Mouse (Mus musculus) kidney, postnatal 0 days (tissue): ENCODE results near the gene 2810459M11Rik. TPM values are rescaled to one million over a fixed set of nuclear protein-coding genes. Genes with fewer than 3 reads are reported as not detected.
A peak's percentile ranks its signal among the peaks of the same experiment; 100 is the strongest.

Experiments
- ATAC-seq: fragments of 200-750 bp; cut with Nextera tagmentation; replicated peaks from 2 replicates; pipeline ENCODE4 v1.8.0; 2017; ENCODE audit warnings: low read depth, moderate number of reproducible peaks, moderate TSS enrichment, moderate library complexity; ENCODE audit not compliant: low FRiP score
- DNase-seq: peaks from one replicate; pipeline ENCODE4 v3.0.0-alpha.2; 2016; ENCODE audit warnings: low spot score
- H3K27ac ChIP-seq: fragments of 300-500 bp; sonication (generic); 2 replicates; pipeline ENCODE4 v1.5.1; 2014; ENCODE audit warnings: mild to moderate bottlenecking
- H3K27me3 ChIP-seq: fragments of 300-500 bp; sonication (generic); 2 replicates; pipeline ENCODE4 v1.6.1; 2014; ENCODE audit warnings: low read length, mixed read lengths; ENCODE audit not compliant: insufficient read depth
- H3K36me3 ChIP-seq: fragments of 300-500 bp; sonication (generic); 2 replicates; pipeline ENCODE4 v1.6.1; 2014; ENCODE audit warnings: low read length, mixed read lengths; ENCODE audit not compliant: insufficient read depth
- H3K4me1 ChIP-seq: fragments of 300-500 bp; sonication (generic); replicated peaks from 2 replicates; pipeline ENCODE4 v1.6.1; 2014; ENCODE audit warnings: antibody characterized with exemption, low read length, mixed read lengths; ENCODE audit not compliant: insufficient read depth
- H3K4me2 ChIP-seq: fragments of 300-500 bp; sonication (generic); 2 replicates; pipeline ENCODE4 v1.6.1; 2014; ENCODE audit warnings: mild to moderate bottlenecking, low read length, moderate library complexity, mixed read lengths
- H3K4me3 ChIP-seq: fragments of 300-500 bp; sonication (generic); replicated peaks from 2 replicates; pipeline ENCODE4 v1.5.1; 2014; ENCODE audit warnings: low read depth, low read length
- H3K9ac ChIP-seq: fragments of 300-500 bp; sonication (generic); 2 replicates; pipeline ENCODE4 v1.6.1; 2014; ENCODE audit warnings: low read depth, low read length
- H3K9me3 ChIP-seq: fragments of 300-500 bp; sonication (generic); replicated peaks from 2 replicates; pipeline ENCODE4 v1.6.1; 2016; ENCODE audit warnings: low read length, inconsistent platforms, mixed read lengths
- CTCF ChIP-seq: IDR thresholded peaks from 2 replicates; pipeline ENCODE4 v1.5.1; 2016; ENCODE audit warnings: antibody characterized with exemption, low read depth, mild to moderate bottlenecking, moderate library complexity
- WGBS: fragments of 180-500 bp; shearing (Covaris S2); extraction: QIAGEN DNeasy Blood & Tissue Kit; methylation state at CpG from one replicate; pipeline ENCODE4 v1.1.7; 2014; 5-methylcytosine and 5-hydroxymethylcytosine counted together
- polyA plus RNA-seq: library from polyadenylated mRNA; unstranded; fragments of >200 nt; fragmentation: Nextera tagmentation; extraction: Ambion mirVana; gene quantifications from 2 replicates; pipeline ENCODE4 v1.2.1, GENCODE M21; 2015

2810459M11Rik gene
- polyA plus RNA-seq, 1 experiment from 2014 or later, result 0.70 TPM

DNA sequence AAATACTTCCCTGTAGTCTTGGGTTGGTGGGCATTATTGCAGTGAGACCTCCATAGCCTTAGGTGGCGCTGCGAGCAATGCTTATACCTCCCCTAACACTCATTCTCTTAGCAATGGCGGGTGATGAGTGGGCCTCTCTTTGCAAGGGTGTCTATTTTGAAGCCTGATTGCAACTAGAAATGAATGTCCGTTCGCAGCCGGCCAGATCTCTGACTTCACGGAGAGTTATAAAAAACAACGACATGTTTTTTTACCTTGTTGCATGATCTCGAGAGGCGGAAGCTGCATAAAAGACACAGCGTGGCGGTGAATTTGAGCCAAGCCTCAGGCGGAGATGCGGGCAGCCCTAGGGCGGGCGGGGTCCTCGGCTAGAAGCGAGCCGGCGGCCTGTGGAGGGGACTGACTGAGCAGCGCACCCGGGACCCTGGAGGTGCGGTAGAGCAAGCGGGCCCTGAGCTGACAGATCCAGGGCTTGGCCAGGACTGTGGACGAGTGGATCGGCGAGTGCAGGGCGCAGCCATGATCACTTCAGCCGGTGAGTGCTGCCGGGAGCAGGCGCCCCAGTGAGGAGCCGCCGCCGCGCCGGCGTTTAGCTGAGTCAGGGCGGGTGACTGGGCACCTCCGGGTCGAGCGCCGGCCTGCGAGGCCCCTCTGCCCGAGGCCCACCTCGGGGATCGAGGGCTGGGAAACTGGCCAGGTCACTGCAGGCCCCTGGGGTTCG is 18.8 kb downstream of the 2810459M11Rik start, which contains the start of gene Psmd1:
Psmd1 (plus strand) TSS at position 117 of the 721 bp plus-strand sequence.
- WGBS, result under 1% methylated on average over 47 of the region's 47 CpGs
- Histone ChIP-seq H3K9me3 (no peaks in the 10 kb centered on the region), H3K27ac (peak within 1 kb of the TSS; percentile 88), H3K4me1 (peaks cover 10% of the 10 kb centered on the region), H3K27me3 (no peaks in the 10 kb centered on the region), H3K4me2 (peak within 1 kb of the TSS; percentile 85), H3K9ac (peak within 1 kb of the TSS; percentile 96), H3K36me3 (no peaks in the 10 kb centered on the region), H3K4me3 (peak within 1 kb of the TSS; percentile 95)
- DNase-seq (peak; percentile 96), ATAC-seq (peak; percentile 91)
- TF ChIP-seq CTCF, result peak; percentile 89

DNA sequence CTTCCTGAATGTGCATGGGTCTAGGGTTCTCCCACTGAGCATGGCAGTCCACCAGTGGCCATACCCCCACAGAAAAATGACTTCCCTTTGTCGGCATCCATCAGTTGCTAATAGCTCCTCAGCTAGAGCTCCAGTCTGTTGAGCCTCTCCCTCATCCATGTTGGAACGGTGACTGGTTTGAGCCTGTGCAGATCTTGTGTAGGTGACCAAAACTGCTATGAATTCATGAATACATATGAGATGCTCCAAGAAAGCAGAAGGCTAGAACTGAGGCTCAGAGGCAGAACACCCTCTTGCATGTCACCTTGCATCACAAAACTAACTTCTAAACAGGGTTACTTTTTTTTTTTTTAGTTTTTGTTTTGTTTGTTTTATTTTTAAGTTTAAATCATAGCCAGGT is 30.9 kb downstream of the 2810459M11Rik start:
- H3K27ac ChIP-seq, result no peak overlapping the region
- 92% methylated on average over 2 of the region's 2 CpGs for WGBS
- no peaks in the 10 kb centered on the region for H3K4me1 ChIP-seq
- peaks cover 47% of the 10 kb centered on the region; the same call in 1 of the 2 replicates for H3K36me3 ChIP-seq
- H3K9me3 ChIP-seq, result no peaks in the 10 kb centered on the region
- ATAC-seq, result no peak
- H3K9ac ChIP-seq, result no peak overlapping the region
- H3K4me2 ChIP-seq, result no peak overlapping the region
- TF ChIP-seq CTCF, result no peak
- DNase-seq, result no peak
- H3K4me3 ChIP-seq, result no peak overlapping the region
- H3K27me3 ChIP-seq, result no peaks in the 10 kb centered on the region

DNA sequence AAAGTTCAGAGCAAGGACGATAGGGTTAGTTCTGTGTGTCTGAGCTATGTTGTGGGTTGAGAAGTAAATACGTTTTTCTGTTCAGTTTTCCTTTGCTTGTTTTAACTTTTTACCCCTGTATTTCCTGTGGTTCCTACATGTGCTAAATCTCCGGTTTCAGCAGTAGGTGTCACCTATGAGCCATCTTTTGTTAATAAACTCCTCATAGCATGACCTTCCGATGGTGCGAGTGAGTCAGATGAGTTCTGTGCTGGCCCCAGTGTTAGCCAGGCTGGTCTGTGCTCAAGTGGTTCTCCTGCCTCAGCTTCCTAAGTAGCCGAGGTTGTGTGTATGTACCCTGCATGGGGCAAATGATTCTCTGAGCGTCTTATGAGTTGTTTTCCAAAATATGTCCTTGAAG is 48.8 kb downstream of the 2810459M11Rik start:
- no peaks in the 10 kb centered on the region for H3K4me1 ChIP-seq
- H3K9ac ChIP-seq, result no peak overlapping the region
- H3K36me3 ChIP-seq, result peaks cover 27% of the 10 kb centered on the region; the same call in 1 of the 2 replicates
- no peaks in the 10 kb centered on the region for H3K27me3 ChIP-seq
- no peak overlapping the region for H3K27ac ChIP-seq
- H3K4me2 ChIP-seq, result no peak overlapping the region
- ATAC-seq (no peak), DNase-seq (peak; percentile 40)
- WGBS, result 76% methylated on average over 7 of the region's 7 CpGs
- no peaks in the 10 kb centered on the region for H3K9me3 ChIP-seq
- peak; percentile 34; the same call in 1 of the 2 replicates for TF ChIP-seq CTCF
- H3K4me3 ChIP-seq, result no peak overlapping the region

DNA sequence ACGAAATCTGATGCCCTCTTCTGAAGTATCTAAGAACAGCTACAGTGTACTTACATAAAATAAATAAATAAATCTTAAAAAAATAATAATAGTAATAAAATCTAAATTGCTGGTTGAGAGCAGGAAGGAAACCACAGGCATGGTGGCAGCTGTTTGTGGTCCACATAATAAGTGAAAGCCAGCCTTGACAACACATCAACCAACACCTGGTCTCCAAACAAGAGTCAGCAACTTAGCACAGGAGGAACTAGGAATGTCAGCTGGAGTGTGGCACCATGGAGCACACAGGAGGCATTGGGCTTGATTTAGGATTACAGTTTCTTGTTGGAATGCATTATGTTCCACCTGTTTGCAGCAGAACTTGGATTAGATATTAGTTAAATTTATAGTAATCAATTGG is 59.4 kb downstream of the 2810459M11Rik start:
- no peaks in the 10 kb centered on the region for H3K27me3 ChIP-seq
- H3K27ac ChIP-seq, result no peak overlapping the region
- H3K4me2 ChIP-seq, result no peak overlapping the region
- no peak overlapping the region for H3K9ac ChIP-seq
- TF ChIP-seq CTCF, result no peak
- 95% methylated on average over 1 of the region's 1 CpGs for WGBS
- ATAC-seq (no peak), DNase-seq (no peak)
- no peak overlapping the region for H3K4me3 ChIP-seq
- 0 out of 2 replicates have a peak, but pooled peaks cover 16% of the 10 kb centered on the region for H3K36me3 ChIP-seq
- H3K9me3 ChIP-seq, result no peaks in the 10 kb centered on the region
- H3K4me1 ChIP-seq, result no peaks in the 10 kb centered on the region

Other genes with a start within 250 kb of the 2810459M11Rik start
- gene Itm2c, start 151.6 kb upstream of the 2810459M11Rik start, polyA plus RNA-seq, result 256 TPM in 2 replicates
- gene 4933407L21Rik, start 117.4 kb upstream of the 2810459M11Rik start, polyA plus RNA-seq, result 1.3 and 2.0 TPM in 2 replicates
- 0.03 TPM in 1 of 2 replicates, not detected in the other for gene Gpr55, start 84.9 kb upstream of the 2810459M11Rik start, polyA plus RNA-seq
- 0.21 TPM in 1 of 2 replicates, not detected in the other for gene Spata3, start 29.0 kb upstream of the 2810459M11Rik start, polyA plus RNA-seq
- gene Psmd1, start 18.5 kb downstream of the 2810459M11Rik start, polyA plus RNA-seq, result 123 and 145 TPM in 2 replicates
- gene Htr2b, start 66.1 kb downstream of the 2810459M11Rik start, polyA plus RNA-seq, result 3.0 and 3.3 TPM in 2 replicates
- not detected in 2 replicates for gene Gm21972, start 87.8 kb downstream of the 2810459M11Rik start, polyA plus RNA-seq
- gene Armc9, start 108.9 kb downstream of the 2810459M11Rik start, polyA plus RNA-seq, result 16.5 and 20.1 TPM in 2 replicates